Mouse (Mus musculus) embryo, embryonic 11.5 days (tissue): ENCODE results near the gene Agpat4.
"Not testable (repeated sequence)": the region's sequence is repeated elsewhere in the genome, so short reads cannot be mapped to it uniquely, and the experiment has no call there.

Experiments used
- DNase-seq: peaks from one replicate; pipeline ENCODE4 v3.0.0-alpha.2; 2012; ENCODE audit warnings: low read depth, low spot score

Gene Agpat4

DNA sequence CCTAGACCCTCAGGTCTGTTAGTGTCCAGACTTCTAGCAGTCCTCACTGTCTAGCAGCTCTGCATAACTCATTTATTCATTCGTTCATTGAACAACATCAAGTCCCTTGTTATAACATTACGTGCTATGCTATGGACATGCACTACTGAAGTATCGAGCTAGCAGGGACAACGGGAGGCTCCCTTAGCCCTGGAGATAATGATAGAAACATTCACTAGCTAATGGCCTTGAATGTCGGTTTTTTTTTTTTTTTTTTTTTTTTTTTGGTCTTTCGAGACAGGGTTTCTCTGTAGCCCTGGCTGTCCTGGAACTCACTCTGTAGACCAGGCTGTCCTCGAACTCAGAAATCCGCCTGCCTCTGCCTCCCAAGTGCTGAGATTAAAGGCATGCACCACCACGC lies 3.8 kb downstream of the Agpat4 start:
- DNase-seq, result not testable (repeated sequence)

DNA sequence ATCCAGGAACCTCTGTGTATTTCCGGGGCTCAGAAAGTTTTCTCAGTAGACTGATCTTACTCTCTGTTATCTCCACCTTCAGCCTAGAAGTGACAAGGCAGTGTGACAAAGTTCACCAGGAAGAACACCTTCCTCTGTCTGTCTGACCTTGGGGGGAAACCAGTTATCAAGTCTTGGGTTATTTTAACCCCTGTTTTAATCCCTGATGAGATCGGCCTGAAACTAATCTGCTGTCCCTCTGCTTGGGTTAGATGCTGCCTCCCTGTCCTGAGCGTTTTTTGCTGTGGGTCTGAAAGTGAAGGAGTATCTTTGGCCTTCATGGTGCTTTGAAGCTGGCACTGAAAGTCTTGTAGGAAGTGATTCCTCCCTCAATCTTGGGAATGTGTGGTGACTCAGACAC lies 4.7 kb downstream of the Agpat4 start:
- no peak for DNase-seq

DNA sequence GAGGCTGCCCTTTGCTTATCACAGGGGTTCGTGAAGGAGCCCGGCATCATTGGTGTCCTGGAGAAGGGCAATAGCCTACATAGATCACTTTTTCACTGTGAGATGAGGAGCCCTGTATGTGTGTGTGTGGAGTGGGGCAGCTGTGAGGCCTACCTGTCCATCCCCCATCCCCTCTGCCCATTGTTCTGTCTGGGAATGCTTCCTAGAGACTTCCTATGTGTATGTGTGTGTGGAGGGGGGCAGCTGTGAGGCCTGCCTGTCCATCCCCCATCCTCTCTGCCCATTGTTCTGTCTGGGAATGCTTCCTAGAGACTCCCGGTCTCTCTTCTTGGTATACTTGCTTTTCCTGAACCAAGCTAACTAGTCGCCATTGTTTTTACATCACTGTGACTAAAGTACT lies 8.6 kb downstream of the Agpat4 start:
- no peak for DNase-seq

DNA sequence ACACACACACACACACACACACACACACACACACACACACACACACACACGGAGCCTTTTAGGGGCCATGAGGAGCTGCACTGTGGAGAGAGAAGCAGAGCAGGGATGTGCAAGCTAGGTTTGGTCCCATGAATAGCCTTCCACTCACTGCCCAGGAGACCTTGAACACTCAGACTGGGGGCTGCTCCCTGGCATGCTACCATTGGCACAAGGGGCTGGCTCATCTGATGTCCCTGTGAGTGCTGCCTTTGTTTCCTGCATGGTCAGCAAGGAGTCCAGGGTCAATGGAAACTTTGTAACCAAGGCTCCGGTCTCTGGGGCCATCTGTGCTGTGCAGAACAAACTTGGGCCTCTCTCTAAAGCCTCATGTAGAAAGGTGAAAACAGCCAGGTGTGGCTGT lies 10.5 kb downstream of the Agpat4 start:
- DNase-seq, result no peak

DNA sequence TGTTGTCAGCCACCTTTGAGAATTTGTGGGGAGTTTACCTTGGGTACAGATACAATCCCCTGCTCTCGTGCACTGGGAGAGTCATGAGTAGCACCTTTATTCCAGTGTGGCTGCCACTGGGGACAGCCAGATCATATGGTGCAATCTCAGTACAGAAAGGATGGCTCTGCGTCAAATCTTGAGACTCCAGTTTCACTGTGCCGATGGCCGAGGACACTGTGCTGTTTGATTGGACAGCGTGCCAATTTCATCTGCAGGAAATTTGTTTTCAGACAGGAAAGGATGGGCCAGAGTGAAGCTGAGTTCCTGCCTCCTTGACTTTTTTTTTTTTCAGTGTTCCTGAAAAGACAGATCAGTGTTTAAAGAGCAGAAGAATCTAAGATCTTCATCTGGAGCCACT lies 12.7 kb downstream of the Agpat4 start:
- DNase-seq, result no peak

DNA sequence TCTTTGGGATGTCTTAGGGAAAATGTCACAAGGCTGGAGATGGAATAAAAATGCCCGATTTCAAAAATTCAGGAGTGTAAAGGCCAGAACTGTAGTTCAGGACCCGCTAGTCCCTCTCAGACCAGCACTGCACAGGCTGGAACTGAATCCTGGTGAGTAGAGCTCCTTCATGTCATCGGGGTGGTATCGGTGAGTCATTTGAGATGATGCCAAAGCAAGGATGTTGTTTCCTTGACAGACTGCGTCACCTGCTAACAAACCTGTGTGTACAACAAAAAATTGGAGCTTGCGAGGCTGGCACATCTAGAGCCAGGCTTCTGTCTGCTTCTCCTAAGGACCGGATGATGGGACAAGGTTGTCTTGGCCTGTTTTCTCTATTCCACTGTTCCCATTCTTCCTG lies 13.1 kb downstream of the Agpat4 start:
- no peak for DNase-seq

DNA sequence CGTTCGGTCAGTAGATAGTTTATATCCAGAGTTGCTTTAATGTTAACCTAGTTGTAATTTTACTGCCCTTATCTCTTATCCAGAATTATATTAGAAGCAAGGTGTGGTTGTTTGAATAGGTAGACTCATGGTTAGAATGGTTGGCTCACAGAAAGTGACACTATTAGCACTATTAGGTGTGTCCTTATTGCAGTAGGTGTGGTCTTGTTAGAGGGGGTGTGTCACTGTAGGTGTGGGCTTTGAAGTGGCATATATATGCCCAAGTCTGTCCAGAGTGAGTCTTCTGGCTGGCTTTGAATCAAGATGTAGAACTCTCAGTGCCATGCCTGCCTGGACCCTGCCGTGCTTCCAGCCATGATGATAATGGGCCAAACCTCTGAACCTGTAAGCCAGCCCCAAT lies 14.4 kb downstream of the Agpat4 start:
- DNase-seq, result no peak

DNA sequence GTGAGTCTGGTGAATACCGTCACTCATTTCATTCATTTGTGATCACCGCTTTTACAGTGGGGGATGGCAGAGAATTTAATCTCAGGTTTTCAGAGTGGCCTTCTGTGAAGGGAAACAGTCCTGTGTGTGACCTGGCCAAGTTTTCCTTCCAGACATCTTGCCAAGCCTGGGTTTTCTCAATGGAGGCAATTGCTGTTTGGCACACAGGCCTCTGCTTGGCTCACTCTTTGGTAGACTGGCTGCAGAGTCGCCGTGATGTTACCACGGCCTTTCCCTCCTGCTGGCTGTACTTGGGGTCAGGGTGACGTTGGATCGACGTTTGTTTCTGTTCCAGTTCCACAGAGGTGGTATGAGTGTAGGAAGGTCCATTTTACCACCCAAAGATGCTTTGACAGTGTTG lies 15.5 kb downstream of the Agpat4 start:
- DNase-seq, result no peak

DNA sequence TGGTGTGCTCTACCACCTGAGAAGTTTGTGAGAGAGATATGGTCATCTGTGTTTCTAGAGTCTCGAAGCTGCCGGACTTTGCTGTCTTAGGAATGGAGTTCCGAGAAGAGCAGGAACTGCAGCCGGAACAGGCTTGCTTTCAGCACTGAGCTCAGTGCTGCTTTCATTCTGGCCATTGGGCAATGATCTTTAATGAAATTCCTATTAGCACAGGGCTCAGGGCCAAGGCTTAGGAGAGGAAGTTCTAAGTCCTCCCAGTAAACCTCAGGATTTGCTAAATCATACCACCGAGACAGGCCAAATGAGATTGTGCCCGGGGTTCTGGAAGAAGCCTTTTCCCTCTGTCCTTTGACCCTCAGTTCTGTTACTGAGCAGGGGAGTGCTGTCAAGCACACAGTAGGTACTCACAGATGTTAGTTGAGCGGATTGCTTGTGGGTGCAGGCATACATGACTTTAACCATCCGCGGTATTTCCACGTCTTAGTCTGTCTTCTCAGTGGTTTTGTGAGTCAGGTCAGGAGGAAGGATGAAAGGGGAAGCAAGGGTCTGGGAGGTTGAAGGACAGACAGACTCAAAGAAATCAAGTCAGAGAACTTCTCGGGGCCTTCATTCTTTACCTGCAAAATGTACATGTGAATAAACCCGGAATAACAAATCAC lies 16.6 kb downstream of the Agpat4 start:
- no peak for DNase-seq

DNA sequence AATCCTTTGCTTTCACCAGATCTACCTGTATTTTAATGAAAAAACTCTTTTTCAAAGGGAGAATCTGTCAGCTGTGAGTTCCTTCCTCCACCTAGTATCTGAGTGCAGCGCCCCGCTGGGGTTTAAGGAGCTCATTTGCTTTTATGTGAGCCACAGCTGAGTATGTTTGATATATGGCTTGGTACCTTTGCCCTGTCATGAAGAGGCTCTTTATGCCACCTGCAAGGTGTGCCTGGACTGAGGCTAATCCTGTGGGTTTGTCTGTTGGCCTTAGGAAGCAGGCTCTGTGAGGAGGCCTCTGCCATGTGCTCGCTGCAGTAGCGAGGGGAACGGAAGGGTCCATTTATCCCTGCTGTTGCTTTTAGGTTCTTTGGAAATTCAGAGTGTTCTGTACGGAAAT lies 19.9 kb downstream of the Agpat4 start:
- no peak for DNase-seq

DNA sequence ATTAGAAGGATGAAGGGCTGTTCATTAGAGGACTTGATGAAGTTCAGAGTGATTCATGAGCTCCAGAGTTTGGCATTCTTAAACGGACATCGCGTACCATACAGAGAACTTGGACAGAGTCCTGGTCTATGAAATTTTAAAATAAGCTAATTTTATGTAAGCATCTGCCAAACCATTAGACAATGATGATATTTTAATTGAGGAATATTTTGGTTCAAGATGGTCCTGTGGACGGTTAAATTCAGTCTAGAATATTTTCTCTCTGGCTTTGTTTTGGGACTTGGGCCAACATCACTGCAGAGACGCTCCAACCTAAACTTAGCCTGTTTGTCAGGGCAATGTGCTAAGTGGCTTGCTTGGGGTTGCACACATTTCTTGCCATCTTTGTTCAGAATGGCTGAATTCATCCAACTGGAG lies 25.5 kb downstream of the Agpat4 start:
- no peak for DNase-seq

DNA sequence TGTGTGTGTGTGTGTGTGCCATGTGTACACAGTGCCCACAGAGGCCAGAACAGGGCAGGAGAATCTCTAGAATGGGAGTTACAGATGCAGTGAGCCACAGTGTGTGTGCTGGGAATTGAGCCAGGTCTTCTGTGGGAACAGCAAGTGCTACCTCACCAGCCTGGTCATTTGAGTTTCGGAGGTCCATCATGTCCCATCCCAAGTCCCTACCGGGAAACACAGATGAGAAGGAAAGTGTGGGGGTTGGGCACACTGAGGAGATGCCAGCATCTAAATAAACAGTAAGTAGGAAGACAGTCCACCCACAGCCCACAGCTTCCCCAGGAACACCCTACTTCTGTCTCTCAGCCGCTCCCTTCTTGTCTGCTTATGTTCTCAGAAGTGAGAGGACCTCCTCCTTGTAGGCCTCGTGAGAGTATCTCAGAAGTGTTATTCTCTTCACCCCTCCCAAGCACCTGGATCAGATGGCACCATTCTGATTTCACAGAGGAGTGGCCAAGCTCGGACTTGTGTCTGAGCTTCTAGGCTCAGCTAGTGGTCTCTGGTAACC lies 27.7 kb downstream of the Agpat4 start:
- no peak for DNase-seq

DNA sequence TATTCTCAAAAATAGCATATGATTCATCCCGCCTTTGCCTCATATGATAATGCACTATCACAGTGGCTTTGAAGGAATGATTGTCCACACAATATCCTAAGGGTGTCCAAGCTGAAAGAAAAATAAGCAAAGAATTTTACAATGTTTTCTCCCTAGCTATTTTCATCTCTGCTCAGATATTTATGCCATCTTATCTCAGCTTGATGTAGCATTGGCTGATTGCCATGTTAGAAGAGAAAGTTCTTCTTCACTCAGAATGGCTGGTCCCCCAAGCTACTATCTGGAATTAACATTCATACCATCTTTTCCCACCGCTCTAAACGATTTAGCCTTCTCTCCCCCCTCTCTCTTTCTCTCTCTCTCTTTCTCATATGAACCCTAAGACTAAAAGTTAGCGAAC lies 29.3 kb downstream of the Agpat4 start:
- no peak for DNase-seq

DNA sequence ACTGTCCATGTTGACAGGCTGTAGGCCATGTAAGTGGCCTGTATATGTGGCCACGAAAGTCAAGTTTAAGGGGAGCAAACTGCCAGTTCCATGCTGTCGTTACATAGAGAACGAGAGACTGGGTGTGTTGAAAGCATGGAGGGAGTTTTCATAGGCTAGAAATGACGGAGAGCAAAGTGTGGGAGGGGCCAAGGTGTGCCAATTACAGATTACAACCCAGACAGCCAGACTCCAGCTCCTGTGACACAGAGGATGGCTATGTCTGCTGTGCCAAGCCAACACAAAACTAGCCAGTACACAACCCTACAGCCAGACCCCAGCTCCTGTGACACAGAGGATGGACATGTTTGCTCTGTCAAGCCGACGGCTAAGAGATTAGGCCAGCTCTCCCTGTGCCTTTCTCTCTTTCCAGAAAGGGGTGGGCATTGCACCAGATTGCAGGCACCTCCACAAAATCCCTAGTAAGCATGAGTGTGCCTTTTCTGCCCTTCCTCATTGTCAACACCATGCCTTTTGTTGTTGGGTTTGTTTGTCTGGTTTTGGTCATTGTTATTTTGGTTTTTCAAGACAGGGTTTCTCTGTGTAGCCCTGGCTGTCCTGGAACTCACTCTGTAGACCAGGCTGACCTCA lies 30.8 kb downstream of the Agpat4 start:
- DNase-seq, result no peak

DNA sequence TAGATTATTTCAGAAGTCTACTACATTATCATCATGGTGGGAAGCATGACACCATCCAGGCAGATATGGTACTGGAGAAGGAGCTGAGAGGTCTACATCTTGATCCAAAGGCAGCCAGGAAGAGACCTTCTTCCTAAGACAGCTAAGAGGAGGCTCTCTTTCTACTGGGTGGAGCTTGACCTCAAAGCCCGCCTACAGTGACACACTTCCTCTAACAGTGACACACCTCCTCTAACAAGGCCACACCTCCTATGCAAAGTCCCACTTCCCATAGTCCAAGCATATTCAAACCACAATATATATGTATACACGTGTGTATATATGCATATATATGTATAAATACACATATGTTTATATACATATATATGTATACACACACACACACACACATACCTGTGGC lies 32.5 kb downstream of the Agpat4 start:
- no peak for DNase-seq

DNA sequence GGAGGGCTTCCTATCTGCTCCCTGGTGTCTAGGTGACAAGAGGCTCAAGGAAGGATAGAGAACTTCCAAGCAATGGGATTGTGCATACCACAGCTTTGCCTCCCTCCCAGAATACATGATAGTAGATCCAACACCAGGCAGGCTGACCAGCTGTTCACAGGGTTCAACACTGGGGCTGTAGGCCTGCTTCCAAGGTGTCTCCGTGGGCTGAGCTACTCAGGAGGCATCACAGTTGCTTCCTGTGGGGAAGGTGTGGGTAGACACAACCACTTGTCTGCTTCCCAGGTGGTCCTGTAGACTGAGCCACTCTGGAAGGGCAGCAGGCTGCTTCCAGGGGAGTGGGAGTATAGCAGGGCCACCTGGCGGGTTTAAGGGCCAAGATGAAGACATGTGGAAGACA lies 35.8 kb downstream of the Agpat4 start:
- DNase-seq, result no peak

DNA sequence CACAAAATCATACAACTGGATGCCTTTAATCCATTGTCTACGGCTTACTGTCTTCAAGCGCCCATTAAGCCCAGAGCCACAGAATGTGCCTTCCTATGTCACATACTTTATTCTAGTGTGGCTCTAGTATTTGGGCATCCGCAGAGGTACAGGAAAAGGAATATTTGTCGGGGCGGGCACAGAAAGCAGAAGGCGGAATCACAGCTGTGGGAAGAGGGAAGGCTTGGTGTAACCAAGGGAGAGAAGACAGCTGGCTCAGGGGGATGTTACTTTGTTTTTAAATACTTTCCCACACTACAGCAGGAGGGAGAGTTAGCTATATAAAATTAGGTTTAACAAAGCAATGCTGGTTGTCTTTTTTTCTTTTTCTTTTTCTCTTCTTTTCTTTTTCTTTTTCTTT lies 36.7 kb downstream of the Agpat4 start:
- no peak for DNase-seq

DNA sequence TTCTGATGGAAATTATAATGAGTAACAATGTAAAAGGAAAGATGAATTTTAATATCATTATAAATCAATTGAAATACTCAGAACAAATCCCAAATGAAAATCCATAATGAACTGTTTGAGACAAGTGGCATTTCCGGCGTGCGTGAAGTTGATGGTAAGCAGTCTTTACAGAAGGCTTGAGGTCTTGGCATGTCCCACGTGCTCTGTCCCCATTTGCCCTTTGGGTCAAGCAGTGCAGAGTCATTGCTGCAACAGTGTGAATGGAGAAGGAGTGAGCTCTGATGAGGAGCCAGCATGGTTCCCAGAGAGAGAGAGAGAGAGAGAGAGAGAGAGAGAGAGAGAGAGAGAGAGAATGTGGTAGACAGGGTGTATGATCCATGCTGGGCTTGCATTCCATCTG lies 37.4 kb downstream of the Agpat4 start:
- DNase-seq, result no peak

DNA sequence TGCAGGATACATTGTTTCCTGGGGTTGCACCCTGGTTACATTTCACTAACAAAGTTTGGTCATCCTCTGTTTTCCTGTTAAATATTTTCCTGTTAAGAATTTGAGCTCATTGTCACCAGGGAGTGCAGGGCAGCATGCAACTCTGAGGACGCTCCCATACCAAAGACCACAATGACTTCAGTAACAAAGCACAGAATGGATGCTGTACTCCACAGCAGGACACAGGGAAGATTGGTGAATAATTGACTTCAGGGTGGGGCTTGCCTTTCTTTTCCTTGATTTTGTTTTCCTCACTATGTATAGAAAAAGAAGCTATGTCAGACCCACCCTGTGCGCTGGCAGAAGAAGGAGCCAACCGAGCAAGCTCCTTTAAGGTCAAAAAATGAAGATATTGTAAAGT lies 38.2 kb downstream of the Agpat4 start:
- DNase-seq, result no peak

DNA sequence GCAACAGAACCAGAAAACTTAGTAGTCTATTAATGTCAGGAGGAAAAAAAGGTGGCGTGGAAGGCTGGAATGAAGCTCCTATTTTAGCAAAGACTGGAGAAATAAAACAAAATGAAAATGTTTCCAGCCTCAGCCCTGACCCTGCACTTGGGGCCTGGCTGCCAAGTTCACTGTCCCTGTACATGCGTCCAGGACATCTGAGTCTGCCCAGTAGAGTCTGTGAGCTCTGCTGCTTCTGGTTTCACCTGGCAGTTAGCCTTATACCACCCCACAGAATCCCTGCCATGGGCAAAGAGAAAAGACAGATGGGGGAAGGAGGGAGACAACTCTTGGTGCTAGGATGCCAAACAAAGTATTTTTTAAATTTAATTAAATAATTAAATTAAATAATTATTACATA lies 38.7 kb downstream of the Agpat4 start:
- no peak for DNase-seq

DNA sequence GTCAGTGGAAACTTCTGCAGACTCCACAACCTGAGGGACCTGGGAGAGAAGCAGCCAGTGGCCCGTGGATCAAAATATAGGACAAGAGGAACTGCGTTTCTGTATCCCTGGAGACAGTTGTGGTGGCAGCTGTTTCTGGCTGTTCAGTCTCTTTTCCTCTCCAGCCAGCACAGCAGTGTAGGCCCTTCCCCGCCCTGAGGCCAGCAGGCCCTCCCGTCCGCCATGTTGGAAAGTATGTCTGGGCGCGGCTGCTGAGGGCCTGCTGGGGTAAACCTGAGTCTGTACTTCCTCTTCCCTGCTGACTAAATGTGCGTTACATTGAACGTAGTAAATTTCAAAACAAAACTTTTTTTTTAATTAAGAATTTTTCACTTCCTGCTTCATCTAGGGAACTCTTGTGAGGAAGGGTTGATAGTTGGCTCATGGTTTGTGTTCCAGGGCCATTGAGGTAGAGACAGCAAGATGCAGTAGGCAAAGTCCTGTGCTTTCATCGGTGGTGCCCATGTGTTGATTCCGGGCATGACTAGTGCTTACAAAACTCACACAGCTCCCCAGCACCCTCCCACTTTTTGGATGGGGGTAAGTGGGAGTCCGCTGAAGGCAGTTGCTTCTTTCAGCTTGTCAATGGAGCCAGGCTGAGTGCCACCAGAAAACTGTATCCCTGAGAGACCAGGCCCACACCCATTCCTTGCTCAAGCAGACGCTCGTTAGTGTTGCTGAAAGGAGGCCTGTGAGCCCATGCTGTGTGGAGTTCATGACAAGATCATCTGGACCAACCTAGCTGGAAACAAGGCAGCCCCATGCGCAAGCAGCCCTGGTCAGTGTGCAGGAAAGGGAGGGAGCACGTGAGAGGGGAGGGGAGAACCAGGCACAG lies 40.9 kb downstream of the Agpat4 start:
- DNase-seq, result no peak

DNA sequence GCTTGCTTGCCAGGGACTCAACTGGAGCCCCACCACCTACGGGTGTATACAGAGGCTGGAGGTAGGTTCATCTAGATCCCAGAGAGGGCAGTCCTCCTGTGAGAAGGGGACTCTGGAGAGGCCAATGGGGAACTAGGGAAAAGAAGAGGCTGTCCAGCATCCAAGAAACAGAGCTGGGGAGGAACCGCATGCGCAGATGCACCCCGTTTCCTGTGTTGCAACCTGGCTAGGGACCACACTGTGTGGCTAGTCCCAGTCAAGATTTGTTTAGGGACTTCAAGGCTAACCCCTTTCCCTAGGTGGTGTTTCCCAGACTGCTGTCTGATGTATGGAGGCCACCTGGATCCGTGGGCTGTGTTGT lies 41.5 kb downstream of the Agpat4 start:
- DNase-seq, result no peak

DNA sequence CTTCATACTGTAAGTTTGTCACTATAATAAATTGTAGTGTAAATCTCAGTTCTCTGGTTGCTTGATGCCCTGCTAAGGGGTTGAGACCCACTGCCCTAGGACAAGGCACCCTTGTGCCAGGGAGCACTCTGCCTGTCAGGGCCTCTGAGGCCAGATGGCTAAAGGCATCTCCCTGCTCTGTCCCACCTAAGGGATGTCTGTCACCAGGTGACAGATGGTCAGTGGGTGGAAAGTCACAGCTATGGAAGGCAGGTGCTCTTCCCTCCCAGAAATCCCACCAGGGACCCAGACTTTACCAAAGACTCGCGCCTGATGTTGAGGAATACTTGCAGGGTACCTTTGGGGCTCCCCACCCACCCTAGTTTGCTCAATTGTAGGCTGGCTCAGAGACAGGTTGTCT lies 42.0 kb downstream of the Agpat4 start:
- no peak for DNase-seq
